Mouse (Mus musculus): ENCODE measurements around the gene Mllt3. TPM values are rescaled to one million over a fixed set of nuclear protein-coding genes. Genes with fewer than 3 reads are reported as not detected.

Mllt3 gene
- polyA plus RNA-seq, 1 experiment = 15.7 TPM

DNA sequence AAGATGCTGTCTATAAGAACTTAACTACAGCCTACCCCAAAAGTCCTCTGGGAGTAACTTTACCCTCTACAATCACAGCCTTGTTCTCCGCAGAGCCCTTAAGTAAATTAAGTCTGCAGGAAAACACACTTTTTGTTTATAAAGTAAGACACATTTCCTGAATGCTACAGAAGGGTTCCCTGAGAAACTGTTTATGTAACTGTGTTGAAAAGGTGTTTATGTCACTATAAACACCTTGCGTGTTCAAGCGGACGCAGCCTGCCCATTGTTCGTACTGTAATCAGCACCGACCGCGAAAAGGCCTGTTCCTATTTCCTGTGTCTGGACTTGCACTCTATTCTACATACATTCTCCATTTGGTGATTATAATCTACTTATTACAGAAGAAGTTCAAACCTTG, 112.5 kb downstream of the Mllt3 start:
- H3K79me2 ChIP-seq (ENCODE audit: control insufficient read depth, insufficient read depth) = no peaks in the 10 kb centered on the region
- H3K4me3 ChIP-seq = no peak overlapping the region
- H3K4me2 ChIP-seq (ENCODE audit: low read depth) = no peak overlapping the region
- H3K27me3 ChIP-seq (ENCODE audit: control insufficient read depth, insufficient read depth, insufficient read length) = no peaks in the 10 kb centered on the region
- TF ChIP-seq TCF12 (IDR thresholded peaks at IDR 0.05; ENCODE audit: insufficient read depth, poor library complexity, severe bottlenecking) (no peak), MAX (IDR thresholded peaks at IDR 0.05; ENCODE audit: low read depth) (no peak), USF1 (IDR thresholded peaks at IDR 0.05; ENCODE audit: low read depth) (no peak), TCF3 (IDR thresholded peaks at IDR 0.05; ENCODE audit: insufficient read length, low read depth) (no peak), POLR2AphosphoS2 (IDR thresholded peaks at IDR 0.05; ENCODE audit: insufficient read length, low read depth) (no peak), E2F4 (IDR thresholded peaks at IDR 0.05; ENCODE audit: insufficient read depth) (no peak), REST (IDR thresholded peaks at IDR 0.05; ENCODE audit: insufficient read depth, insufficient read length) (no peak), MYOD1 (IDR thresholded peaks at IDR 0.05; ENCODE audit: control insufficient read depth in 1 of 3, insufficient read length in 2 of 3, low read depth in 2 of 3) (no peak), POLR2A (IDR thresholded peaks at IDR 0.05; ENCODE audit: insufficient read length, low read depth) (no peak)
- no peaks in the 10 kb centered on the region for H3K36me3 ChIP-seq (ENCODE audit: control insufficient read depth, insufficient read depth)
- no peak overlapping the region for H3ac ChIP-seq (ENCODE audit: control insufficient read depth, insufficient read length)

DNA sequence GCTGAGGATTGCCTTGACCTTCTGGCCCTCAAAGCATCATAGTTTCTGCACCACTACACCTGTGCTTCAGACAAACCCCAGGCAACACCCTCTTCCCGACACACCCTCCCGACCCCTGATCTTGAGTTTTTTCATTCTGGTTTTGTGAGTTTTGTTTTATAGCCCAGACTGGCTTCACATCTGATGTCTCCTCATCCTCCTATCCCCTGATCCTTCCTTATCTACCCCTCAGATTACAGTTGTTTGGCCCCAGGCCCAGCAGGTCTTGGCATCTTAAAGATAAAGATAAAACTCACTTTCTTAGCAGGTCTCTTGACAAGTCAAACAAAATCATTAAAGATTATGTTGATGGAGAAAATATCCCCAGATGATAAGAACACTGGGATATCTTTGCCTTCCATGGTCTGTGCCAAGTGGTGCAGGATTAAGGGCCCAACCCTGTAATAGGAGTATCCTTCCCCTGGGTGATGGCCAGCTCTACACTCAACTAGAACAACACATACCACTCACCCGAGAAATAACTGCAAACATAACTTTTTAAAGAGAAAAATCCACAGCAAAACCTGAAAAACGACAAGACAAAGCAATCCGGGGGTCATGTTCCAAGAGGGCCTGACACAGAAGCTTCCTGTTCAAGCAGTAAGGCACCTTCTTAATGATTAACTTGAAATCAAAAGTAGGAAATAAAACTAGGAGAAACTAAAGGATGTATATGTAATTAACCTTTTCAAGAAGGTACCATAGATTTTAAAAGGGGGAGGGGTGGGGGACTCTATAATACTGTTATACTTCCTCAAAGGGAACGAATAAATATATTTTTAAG, 121.8 kb downstream of the Mllt3 start:
- no peak for TF ChIP-seq POLR2A (IDR thresholded peaks at IDR 0.05; ENCODE audit: insufficient read length, low read depth)
- TF ChIP-seq TCF12 (IDR thresholded peaks at IDR 0.05; ENCODE audit: insufficient read depth, poor library complexity, severe bottlenecking) = no peak
- no peak for TF ChIP-seq MAX (IDR thresholded peaks at IDR 0.05; ENCODE audit: low read depth)
- TF ChIP-seq CEBPB (IDR thresholded peaks at IDR 0.05; ENCODE audit: insufficient read depth, poor library complexity, severe bottlenecking) = no peak
- no peak for TF ChIP-seq POLR2AphosphoS2 (IDR thresholded peaks at IDR 0.05; ENCODE audit: insufficient read length, low read depth)
- TF ChIP-seq E2F4 (IDR thresholded peaks at IDR 0.05; ENCODE audit: insufficient read depth) = no peak
- no peak for TF ChIP-seq SRF (IDR thresholded peaks at IDR 0.05; ENCODE audit: control insufficient read depth, insufficient read length, low read depth)
- no peak for TF ChIP-seq TCF3 (IDR thresholded peaks at IDR 0.05; ENCODE audit: insufficient read length, low read depth)
- no peak for TF ChIP-seq USF1 (IDR thresholded peaks at IDR 0.05; ENCODE audit: low read depth)
- TF ChIP-seq REST (IDR thresholded peaks at IDR 0.05; ENCODE audit: insufficient read depth, insufficient read length) = no peak
- no peak for TF ChIP-seq MYOG (IDR thresholded peaks at IDR 0.05; ENCODE audit: control insufficient read depth in 1 of 3, insufficient read depth in 1 of 3, insufficient read length in 2 of 3, low read depth in 2 of 3)
- Histone ChIP-seq H3K36me3 (ENCODE audit: control insufficient read depth, insufficient read depth) (no peaks in the 10 kb centered on the region), H3K4me2 (ENCODE audit: low read depth) (no peak overlapping the region), H3K27me3 (ENCODE audit: control insufficient read depth, insufficient read depth, insufficient read length) (no peaks in the 10 kb centered on the region), H3K4me3 (no peak overlapping the region), H3ac (ENCODE audit: control insufficient read depth, insufficient read length) (no peak overlapping the region), H3K79me2 (ENCODE audit: control insufficient read depth, insufficient read depth) (no peaks in the 10 kb centered on the region)

DNA sequence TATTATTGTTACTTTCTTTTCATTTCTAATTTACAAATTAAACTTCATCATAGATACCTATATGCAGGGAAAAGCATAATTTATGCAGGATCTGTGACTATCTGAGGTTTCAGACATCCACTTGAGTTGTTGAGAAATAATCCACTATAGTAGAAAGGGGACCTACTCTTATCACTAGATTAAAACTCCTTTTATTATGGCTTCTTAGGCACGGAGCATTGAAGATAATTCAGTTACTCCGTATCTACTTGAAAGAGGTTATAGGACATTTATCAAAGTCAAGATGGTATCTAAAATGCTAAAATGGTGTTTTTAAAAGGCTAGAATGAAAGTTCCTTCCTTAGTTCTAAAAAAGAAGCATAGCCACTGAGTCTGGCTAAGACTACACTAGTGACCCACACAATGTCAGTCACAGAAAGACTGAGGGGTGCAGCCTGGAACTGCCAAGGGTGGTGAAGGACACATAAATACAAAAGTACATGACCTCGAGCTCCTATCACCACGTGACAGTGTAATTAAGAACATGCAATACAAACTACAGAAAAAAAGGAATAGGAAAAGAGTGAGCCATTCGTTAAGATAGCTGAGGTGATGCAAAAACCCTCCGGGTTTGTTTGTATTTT, 127.9 kb downstream of the Mllt3 start:
- no peaks in the 10 kb centered on the region for H3K36me3 ChIP-seq (ENCODE audit: control insufficient read depth, insufficient read depth)
- no peaks in the 10 kb centered on the region for H3K79me2 ChIP-seq (ENCODE audit: control insufficient read depth, insufficient read depth)
- TF ChIP-seq POLR2A (IDR thresholded peaks at IDR 0.05; ENCODE audit: insufficient read length, low read depth) (no peak), MYOG (IDR thresholded peaks at IDR 0.05; ENCODE audit: control insufficient read depth in 1 of 3, insufficient read depth in 1 of 3, insufficient read length in 2 of 3, low read depth in 2 of 3) (no peak), MAX (IDR thresholded peaks at IDR 0.05; ENCODE audit: low read depth) (no peak), MYOD1 (IDR thresholded peaks at IDR 0.05; ENCODE audit: control insufficient read depth in 1 of 3, insufficient read length in 2 of 3, low read depth in 2 of 3) (no peak), REST (IDR thresholded peaks at IDR 0.05; ENCODE audit: insufficient read depth, insufficient read length) (no peak), TCF12 (IDR thresholded peaks at IDR 0.05; ENCODE audit: insufficient read depth, poor library complexity, severe bottlenecking) (no peak), USF1 (IDR thresholded peaks at IDR 0.05; ENCODE audit: low read depth) (no peak), TCF3 (IDR thresholded peaks at IDR 0.05; ENCODE audit: insufficient read length, low read depth) (no peak), SRF (IDR thresholded peaks at IDR 0.05; ENCODE audit: control insufficient read depth, insufficient read length, low read depth) (no peak), CEBPB (IDR thresholded peaks at IDR 0.05; ENCODE audit: insufficient read depth, poor library complexity, severe bottlenecking) (no peak), POLR2AphosphoS2 (IDR thresholded peaks at IDR 0.05; ENCODE audit: insufficient read length, low read depth) (no peak), E2F4 (IDR thresholded peaks at IDR 0.05; ENCODE audit: insufficient read depth) (no peak)
- no peak overlapping the region for H3K4me3 ChIP-seq
- H3ac ChIP-seq (ENCODE audit: control insufficient read depth, insufficient read length) = no peak overlapping the region
- H3K4me2 ChIP-seq (ENCODE audit: low read depth) = no peak overlapping the region
- no peaks in the 10 kb centered on the region for H3K27me3 ChIP-seq (ENCODE audit: control insufficient read depth, insufficient read depth, insufficient read length)

DNA sequence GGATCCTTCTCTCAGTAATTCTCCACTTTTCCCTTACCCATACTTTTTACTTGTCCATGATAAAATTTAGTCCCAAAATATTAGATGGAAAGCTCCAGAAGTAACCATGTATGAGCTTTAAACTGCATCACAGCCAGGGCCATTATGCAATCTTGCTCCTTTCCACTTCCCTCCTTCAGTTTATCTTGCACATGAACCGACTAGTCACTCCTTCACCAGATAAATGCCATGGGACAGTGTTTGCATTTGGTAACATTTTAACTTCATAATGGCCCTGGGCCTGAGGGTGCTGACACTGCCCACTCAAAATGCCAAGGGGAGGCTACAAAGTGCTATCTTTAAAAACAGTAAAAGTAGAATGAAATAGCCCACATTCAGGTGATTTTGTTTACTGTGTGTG, 128.4 kb downstream of the Mllt3 start:
- TF ChIP-seq USF1 (IDR thresholded peaks at IDR 0.05; ENCODE audit: low read depth) = no peak
- TF ChIP-seq SRF (IDR thresholded peaks at IDR 0.05; ENCODE audit: control insufficient read depth, insufficient read length, low read depth) = no peak
- no peak for TF ChIP-seq TCF3 (IDR thresholded peaks at IDR 0.05; ENCODE audit: insufficient read length, low read depth)
- TF ChIP-seq REST (IDR thresholded peaks at IDR 0.05; ENCODE audit: insufficient read depth, insufficient read length) = no peak
- TF ChIP-seq MAX (IDR thresholded peaks at IDR 0.05; ENCODE audit: low read depth) = no peak
- no peak for TF ChIP-seq MYOG (IDR thresholded peaks at IDR 0.05; ENCODE audit: control insufficient read depth in 1 of 3, insufficient read depth in 1 of 3, insufficient read length in 2 of 3, low read depth in 2 of 3)
- TF ChIP-seq CEBPB (IDR thresholded peaks at IDR 0.05; ENCODE audit: insufficient read depth, poor library complexity, severe bottlenecking) = no peak
- TF ChIP-seq POLR2A (IDR thresholded peaks at IDR 0.05; ENCODE audit: insufficient read length, low read depth) = no peak
- no peak for TF ChIP-seq POLR2AphosphoS2 (IDR thresholded peaks at IDR 0.05; ENCODE audit: insufficient read length, low read depth)
- no peak for TF ChIP-seq MYOD1 (IDR thresholded peaks at IDR 0.05; ENCODE audit: control insufficient read depth in 1 of 3, insufficient read length in 2 of 3, low read depth in 2 of 3)
- TF ChIP-seq TCF12 (IDR thresholded peaks at IDR 0.05; ENCODE audit: insufficient read depth, poor library complexity, severe bottlenecking) = no peak
- TF ChIP-seq E2F4 (IDR thresholded peaks at IDR 0.05; ENCODE audit: insufficient read depth) = no peak
- Histone ChIP-seq H3K27me3 (ENCODE audit: control insufficient read depth, insufficient read depth, insufficient read length) (no peaks in the 10 kb centered on the region), H3K36me3 (ENCODE audit: control insufficient read depth, insufficient read depth) (no peaks in the 10 kb centered on the region)

More for the DNA sequence above, 128.4 kb downstream of the Mllt3 start:
- no peak overlapping the region for H3K4me2 ChIP-seq (ENCODE audit: low read depth)
- H3ac ChIP-seq (ENCODE audit: control insufficient read depth, insufficient read length) = no peak overlapping the region
- H3K79me2 ChIP-seq (ENCODE audit: control insufficient read depth, insufficient read depth) = no peaks in the 10 kb centered on the region
- no peak overlapping the region for H3K4me3 ChIP-seq
